Mouse (Mus musculus) forebrain, embryonic 14.5 days (tissue): Measurements from ENCODE around the gene Acvr1. TPM values are rescaled to one million over a fixed set of nuclear protein-coding genes. Genes with fewer than 3 reads are reported as not detected.

Source experiments
- ATAC-seq: fragments of 200-750 bp; cut with Nextera tagmentation; 2 replicates; pipeline ENCODE4 v1.8.0; 2017; ENCODE audit warnings: mild to moderate bottlenecking, moderate library complexity
- DNase-seq: peaks from one replicate; pipeline ENCODE4 v3.0.0-alpha.2; 2015; ENCODE audit warnings: low spot score
- H3K27ac ChIP-seq: fragments of 300-500 bp; sonication (generic); 2 replicates; pipeline ENCODE4 v1.5.1; 2014; ENCODE audit warnings: low read depth, mild to moderate bottlenecking, control low read depth, low read length, moderate library complexity
- H3K27me3 ChIP-seq: fragments of 300-500 bp; sonication (generic); replicated peaks from 2 replicates; pipeline ENCODE4 v1.6.1; 2014; ENCODE audit warnings: low read length, control low read depth, mixed read lengths; ENCODE audit not compliant: control insufficient read depth, insufficient read depth
- H3K36me3 ChIP-seq: fragments of 300-500 bp; sonication (generic); 2 replicates; pipeline ENCODE4 v1.6.1; 2014; ENCODE audit warnings: low read length, control low read depth; ENCODE audit not compliant: control insufficient read depth, insufficient read depth
- H3K4me1 ChIP-seq: fragments of 300-500 bp; sonication (generic); 2 replicates; pipeline ENCODE4 v1.6.1; 2014; ENCODE audit warnings: antibody characterized with exemption, low read length, control low read depth; ENCODE audit not compliant: control insufficient read depth, insufficient read depth
- H3K4me2 ChIP-seq: fragments of 300-500 bp; sonication (generic); 2 replicates; pipeline ENCODE4 v1.6.1; 2014; ENCODE audit warnings: mild to moderate bottlenecking, control low read depth, low read length
- H3K4me3 ChIP-seq: fragments of 300-500 bp; sonication (generic); 2 replicates; pipeline ENCODE4 v1.5.1; 2014; ENCODE audit warnings: low read depth, low read length, control low read depth
- H3K9ac ChIP-seq: fragments of 300-500 bp; sonication (generic); 2 replicates; pipeline ENCODE4 v1.6.1; 2014; ENCODE audit warnings: mild to moderate bottlenecking, low read length, control low read depth, moderate library complexity
- H3K9me3 ChIP-seq: fragments of 300-500 bp; sonication (generic); replicated peaks from 2 replicates; pipeline ENCODE4 v1.6.1; 2016; ENCODE audit warnings: low read length, control low read depth, mixed read lengths; ENCODE audit not compliant: control insufficient read depth
- whole genome bisulfite sequencing: fragments of 180-500 bp; shearing (Covaris S2); extraction: QIAGEN DNeasy Blood & Tissue Kit; methylation state at CpG from one replicate; pipeline ENCODE4 v1.1.7; 2014; 5-methylcytosine and 5-hydroxymethylcytosine counted together
- polyA plus RNA-seq: library from polyadenylated mRNA; unstranded; fragments of >200 nt; fragmentation: Nextera tagmentation; extraction: Ambion mirVana; gene quantifications from 2 replicates; pipeline ENCODE4 v1.2.1, GENCODE M21; 2014

Gene Acvr1
- polyA plus RNA-seq, 1 experiment from 2014 or later: 8.7 TPM

- DNase-seq (no peak), ATAC-seq (no peak)
- Histone ChIP-seq H3K4me1 (0 out of 2 replicates have a peak, but pooled peaks cover under 1% of the 10 kb centered on the region), H3K4me3 (no peak within 1 kb of the TSS), H3K36me3 (peaks cover 54% of the 10 kb centered on the region), H3K27ac (no peak within 1 kb of the TSS), H3K27me3 (no peaks in the 10 kb centered on the region), H3K9me3 (no peaks in the 10 kb centered on the region; the same call in 1 of the 2 replicates), H3K4me2 (no peak within 1 kb of the TSS), H3K9ac (no peak within 1 kb of the TSS)
- 93% methylated on average over 7 of the region's 7 CpGs for WGBS
These were observed 97.1 kb downstream of the Acvr1 start, which contains the start of gene Gm17409 for GRCm38 (mm10) chr2:58469816-58470215. Gm17409 (plus strand) TSS chr2:58470116.

DNA sequence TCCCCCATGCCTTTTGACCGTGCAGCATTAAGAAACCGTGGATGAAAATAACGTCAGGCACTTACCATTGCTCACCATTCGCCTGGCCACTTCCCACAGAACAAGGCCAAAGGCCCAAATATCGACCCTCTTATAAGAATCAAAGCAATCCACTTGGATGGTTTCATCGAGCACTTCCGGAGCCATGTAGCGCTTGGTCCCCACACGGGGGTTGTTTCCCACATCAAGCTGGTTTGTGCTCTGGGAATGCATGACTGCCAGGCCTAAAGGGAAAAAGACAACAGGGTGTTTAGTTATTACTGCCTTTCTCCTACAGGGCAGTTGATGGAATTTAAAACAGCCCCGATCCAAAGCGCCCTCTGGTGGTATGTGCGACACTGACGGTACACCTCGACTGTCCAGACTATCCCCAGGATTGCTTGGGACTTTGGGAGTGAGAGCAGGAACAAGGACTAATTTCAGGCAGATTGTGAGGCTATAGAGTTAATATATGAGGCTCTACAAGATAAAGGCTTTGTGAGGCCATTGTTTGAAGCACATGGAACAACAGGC, 108.1 kb downstream of the Acvr1 start:
- H3K9me3 ChIP-seq: no peaks in the 10 kb centered on the region
- no peak for DNase-seq
- no peaks in the 10 kb centered on the region for H3K27me3 ChIP-seq
- no peaks in the 10 kb centered on the region for H3K4me1 ChIP-seq
- no peak overlapping the region for H3K4me3 ChIP-seq
- no peak overlapping the region for H3K27ac ChIP-seq
- peaks cover 41% of the 10 kb centered on the region for H3K36me3 ChIP-seq
- H3K4me2 ChIP-seq: no peak overlapping the region
- no peak overlapping the region for H3K9ac ChIP-seq
- WGBS: 84% methylated on average over 14 of the region's 14 CpGs
- ATAC-seq: no peak

DNA sequence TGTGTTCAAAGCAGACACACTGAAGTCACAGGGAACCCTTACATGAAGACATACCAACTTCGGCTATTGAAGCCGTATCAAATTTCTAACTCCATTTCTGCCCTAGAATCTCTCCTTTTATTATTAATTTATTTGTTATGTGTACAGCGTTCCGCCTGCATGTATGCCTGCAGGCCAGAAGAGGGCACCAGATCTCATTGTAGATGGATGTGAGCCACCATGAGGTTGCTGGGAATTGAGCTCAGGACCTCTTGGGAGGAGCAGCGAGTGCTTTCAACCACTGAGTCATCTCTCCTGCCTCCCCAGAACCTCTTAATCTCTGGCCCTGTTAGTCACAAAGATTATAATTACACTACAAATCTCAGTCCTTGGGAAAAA, 109.5 kb downstream of the Acvr1 start:
- Histone ChIP-seq H3K9ac (no peak overlapping the region), H3K27me3 (no peaks in the 10 kb centered on the region), H3K4me3 (no peak overlapping the region), H3K9me3 (no peaks in the 10 kb centered on the region), H3K27ac (no peak overlapping the region), H3K4me1 (no peaks in the 10 kb centered on the region), H3K4me2 (no peak overlapping the region), H3K36me3 (peaks cover 33% of the 10 kb centered on the region)
- WGBS: 98% methylated on average over 5 of the region's 5 CpGs
- ATAC-seq (no peak), DNase-seq (no peak)

- 92% methylated on average over 8 of the region's 8 CpGs for WGBS
- no peak for DNase-seq
- ATAC-seq: no peak
These were observed 110.0 kb downstream of the Acvr1 start for GRCm38 (mm10) chr2:58456843-58457487.

DNA sequence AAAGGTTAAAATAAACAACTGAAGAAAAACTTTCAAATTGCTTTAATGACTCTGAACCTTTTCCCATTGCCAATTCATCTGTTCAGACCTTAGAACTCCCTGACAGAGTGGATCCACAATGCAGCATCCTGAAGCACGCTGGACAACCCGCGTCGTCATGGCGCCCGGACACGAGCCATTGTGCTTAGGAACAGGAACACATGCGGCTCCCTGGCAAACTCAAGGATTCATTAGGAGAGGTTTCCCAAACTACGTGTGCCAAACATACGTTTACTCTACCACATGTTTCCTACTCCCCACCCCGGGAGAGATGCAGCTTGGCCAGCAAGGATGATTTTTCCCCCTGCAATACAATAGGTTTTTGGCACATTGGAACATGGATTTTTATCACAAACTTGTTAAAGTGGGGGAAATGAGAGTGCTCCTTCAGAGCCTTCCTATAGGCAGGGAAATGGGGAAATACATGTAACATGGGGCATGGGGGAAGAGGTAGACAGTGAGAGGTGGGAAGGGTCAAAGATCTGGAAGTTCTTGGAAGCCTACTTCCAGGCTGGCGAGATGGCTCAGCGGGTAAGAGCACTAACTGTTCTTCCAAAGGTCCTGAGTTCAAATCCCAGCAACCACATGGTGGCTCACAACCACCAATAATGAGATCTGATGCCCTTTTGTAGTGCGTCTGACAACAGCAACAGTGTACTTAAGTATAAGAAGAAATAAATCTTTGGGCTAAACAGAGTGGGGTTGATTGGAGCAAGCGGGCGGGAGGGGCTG, 112.7 kb downstream of the Acvr1 start:
- ATAC-seq: no peak
- Histone ChIP-seq H3K4me2 (no peak overlapping the region), H3K36me3 (peaks cover 21% of the 10 kb centered on the region; the same call in 1 of the 2 replicates), H3K4me3 (no peak overlapping the region), H3K27ac (no peak overlapping the region), H3K27me3 (no peaks in the 10 kb centered on the region), H3K9ac (no peak overlapping the region), H3K9me3 (no peaks in the 10 kb centered on the region), H3K4me1 (no peaks in the 10 kb centered on the region)
- WGBS: 80% methylated on average over 16 of the region's 16 CpGs
- peak; percentile 33 for DNase-seq

More at GRCm38 (mm10) chr2:58456843-58457487, 110.0 kb downstream of the Acvr1 start:
- Histone ChIP-seq H3K27me3 (no peaks in the 10 kb centered on the region), H3K27ac (no peak overlapping the region), H3K4me3 (no peak overlapping the region), H3K9me3 (no peaks in the 10 kb centered on the region), H3K9ac (no peak overlapping the region), H3K4me1 (no peaks in the 10 kb centered on the region), H3K4me2 (no peak overlapping the region), H3K36me3 (peaks cover 28% of the 10 kb centered on the region; the same call in 1 of the 2 replicates)

DNA sequence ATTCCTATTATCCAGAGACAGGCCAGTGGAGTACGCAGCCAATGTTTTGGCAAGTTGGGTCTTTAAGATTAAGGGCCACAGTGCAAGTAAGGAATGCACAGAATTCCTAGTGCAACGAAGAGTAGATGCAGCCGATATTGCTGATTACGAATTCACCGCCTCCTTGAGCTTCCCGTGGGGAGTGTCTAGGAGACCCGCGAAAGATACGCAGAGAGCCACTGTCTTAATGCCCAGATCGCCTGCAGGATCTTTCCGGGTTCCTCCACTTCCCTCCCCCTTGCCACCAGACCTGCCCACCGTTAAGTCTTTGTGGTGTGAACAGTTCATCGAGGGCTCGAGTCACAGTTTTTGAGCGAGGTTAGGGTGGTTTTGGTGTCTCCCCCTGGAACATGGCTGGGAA, 120.0 kb downstream of the Acvr1 start:
- no peaks in the 10 kb centered on the region for H3K4me1 ChIP-seq
- no peak overlapping the region for H3K27ac ChIP-seq
- WGBS: 93% methylated on average over 15 of the region's 15 CpGs
- no peak for ATAC-seq
- H3K36me3 ChIP-seq: peaks cover 15% of the 10 kb centered on the region
- H3K9ac ChIP-seq: no peak overlapping the region
- H3K27me3 ChIP-seq: no peaks in the 10 kb centered on the region
- H3K4me2 ChIP-seq: no peak overlapping the region
- no peak for DNase-seq
- H3K9me3 ChIP-seq: no peaks in the 10 kb centered on the region
- H3K4me3 ChIP-seq: no peak overlapping the region

DNA sequence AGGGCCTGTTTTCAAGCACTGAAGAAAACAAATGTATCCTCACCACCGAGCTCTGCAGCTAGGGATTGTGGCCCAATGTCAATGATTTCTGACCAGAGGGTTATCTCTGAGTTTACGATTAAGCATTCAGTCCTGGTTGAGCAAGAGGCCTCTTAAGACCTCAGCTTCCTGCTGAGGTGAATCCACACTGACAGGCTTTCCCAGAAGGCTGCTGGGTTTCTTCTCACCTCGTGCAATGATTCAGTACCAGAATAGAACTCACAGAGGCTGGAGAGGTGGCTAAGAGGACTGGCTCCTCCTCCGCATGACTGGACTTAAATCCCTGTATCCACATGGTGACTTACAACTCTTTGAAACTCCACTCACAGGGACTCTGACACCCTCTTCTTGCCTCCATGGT, 123.8 kb downstream of the Acvr1 start:
- Histone ChIP-seq H3K9me3 (no peaks in the 10 kb centered on the region), H3K27ac (no peak overlapping the region), H3K4me3 (no peak overlapping the region), H3K4me2 (no peak overlapping the region), H3K4me1 (no peaks in the 10 kb centered on the region), H3K36me3 (peaks cover 18% of the 10 kb centered on the region), H3K9ac (no peak overlapping the region), H3K27me3 (no peaks in the 10 kb centered on the region)
- WGBS: 89% methylated on average over 4 of the region's 4 CpGs
- no peak for DNase-seq
- no peak for ATAC-seq

DNA sequence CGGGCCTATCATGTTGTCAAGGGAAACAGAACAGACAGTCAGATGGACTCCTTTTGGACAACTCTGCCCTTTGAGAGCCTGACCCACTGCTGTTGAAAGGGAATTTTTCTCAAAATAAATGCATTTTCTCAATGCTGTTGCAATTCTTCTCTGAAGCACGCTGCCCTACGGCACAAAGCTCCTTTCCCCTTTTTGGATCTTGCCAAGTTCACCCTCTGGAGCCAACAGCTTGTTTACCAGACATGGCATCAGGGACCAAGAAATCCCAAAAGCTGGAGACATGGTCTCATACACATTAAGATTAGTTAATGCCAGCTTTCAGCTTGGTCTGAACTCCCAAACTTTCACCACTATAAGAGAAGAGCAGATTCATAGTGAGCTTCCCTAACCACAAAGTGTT, 130.0 kb downstream of the Acvr1 start:
- DNase-seq (no peak), ATAC-seq (no peak)
- H3K9ac ChIP-seq: no peak overlapping the region
- H3K4me1 ChIP-seq: no peaks in the 10 kb centered on the region
- no peak overlapping the region for H3K4me3 ChIP-seq
- no peaks in the 10 kb centered on the region for H3K9me3 ChIP-seq
- H3K36me3 ChIP-seq: 0 out of 2 replicates have a peak, but pooled peaks cover 3% of the 10 kb centered on the region
- no peaks in the 10 kb centered on the region for H3K27me3 ChIP-seq
- no peak overlapping the region for H3K4me2 ChIP-seq
- 82% methylated on average over 3 of the region's 3 CpGs for WGBS
- H3K27ac ChIP-seq: no peak overlapping the region

DNA sequence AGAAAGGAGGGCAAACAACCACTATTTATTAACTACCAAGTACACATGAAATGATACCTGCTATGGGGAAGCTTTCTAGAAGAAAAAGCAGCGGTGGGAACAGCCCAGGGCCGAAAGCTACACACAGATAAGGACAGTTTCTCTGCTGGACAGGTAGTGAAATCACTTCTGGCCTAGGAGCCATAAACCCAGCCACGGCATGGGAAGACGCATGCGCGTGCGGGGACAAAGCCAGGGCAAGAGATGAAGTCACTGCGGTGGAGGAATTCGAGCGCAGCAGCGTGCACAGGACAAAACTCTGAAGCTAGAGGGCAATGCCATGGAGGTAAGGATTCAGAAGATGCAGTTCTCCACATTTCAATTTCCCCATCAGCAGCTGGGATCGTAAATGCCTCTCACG, 131.4 kb downstream of the Acvr1 start:
- WGBS: 92% methylated on average over 13 of the region's 13 CpGs
- DNase-seq: no peak
- Histone ChIP-seq H3K9me3 (no peaks in the 10 kb centered on the region), H3K27me3 (no peaks in the 10 kb centered on the region), H3K4me3 (no peak overlapping the region), H3K4me1 (no peaks in the 10 kb centered on the region), H3K9ac (no peak overlapping the region), H3K36me3 (0 out of 2 replicates have a peak, but pooled peaks cover 3% of the 10 kb centered on the region), H3K27ac (no peak overlapping the region), H3K4me2 (no peak overlapping the region)
- no peak for ATAC-seq
